Mouse (Mus musculus) ES-E14 (cell line): ENCODE data around the gene Spata48.

Experiments
- MAFK ChIP-seq: IDR thresholded peaks from 2 replicates; pipeline ENCODE4 v1.6.1; 2014; ENCODE audit warnings: mild to moderate bottlenecking, low read depth, low read length, inconsistent platforms; ENCODE audit not compliant: insufficient read depth
- ZC3H11A ChIP-seq: IDR thresholded peaks from 2 replicates; pipeline ENCODE4 v1.6.1; 2012; ENCODE audit warnings: low read depth, mild to moderate bottlenecking, inconsistent platforms, low read length, borderline replicate concordance
- ZNF384 ChIP-seq: IDR thresholded peaks from 2 replicates; pipeline ENCODE4 v1.6.1; 2012; ENCODE audit warnings: low read depth, low read length, inconsistent platforms

- no peak for TF ChIP-seq ZNF384
- no peak for TF ChIP-seq ZC3H11A
- no peak for TF ChIP-seq MAFK
These were observed 50.2 kb downstream of the Spata48 start for GRCm38 (mm10) chr11:11512056-11512455.
